Mouse (Mus musculus) midbrain, embryonic 16.5 days (tissue): ENCODE data around the gene Osm. TPM values are rescaled to one million over a fixed set of nuclear protein-coding genes. Genes with fewer than 3 reads are reported as not detected.

ENCODE experiments used
- ATAC-seq: fragments of 200-750 bp; cut with Nextera tagmentation; 2 replicates; pipeline ENCODE4 v1.8.0; 2017; ENCODE audit warnings: moderate TSS enrichment
- H3K27ac ChIP-seq: fragments of 300-500 bp; sonication (generic); 2 replicates; pipeline ENCODE4 v1.5.1; 2014; ENCODE audit warnings: mild to moderate bottlenecking, low read length, mixed read lengths
- H3K27me3 ChIP-seq: fragments of 300-500 bp; sonication (generic); 2 replicates; pipeline ENCODE4 v1.6.1; 2014; ENCODE audit warnings: low read depth, low read length, mixed read lengths; ENCODE audit not compliant: control insufficient read depth, insufficient read depth
- H3K36me3 ChIP-seq: fragments of 300-500 bp; sonication (generic); 2 replicates; pipeline ENCODE4 v1.6.1; 2014; ENCODE audit warnings: mild to moderate bottlenecking, low read length, moderate library complexity, mixed read lengths; ENCODE audit not compliant: control insufficient read depth, insufficient read depth
- H3K4me1 ChIP-seq: fragments of 300-500 bp; sonication (generic); 2 replicates; pipeline ENCODE4 v1.6.1; 2014; ENCODE audit warnings: mild to moderate bottlenecking, low read length, mixed read lengths; ENCODE audit not compliant: control insufficient read depth, insufficient read depth
- H3K4me2 ChIP-seq: fragments of 300-500 bp; sonication (generic); 2 replicates; pipeline ENCODE4 v1.6.1; 2014; ENCODE audit warnings: mild to moderate bottlenecking, low read length, mixed read lengths
- H3K4me3 ChIP-seq: fragments of 300-500 bp; sonication (generic); 2 replicates; pipeline ENCODE4 v1.5.1; 2014; ENCODE audit warnings: low read depth, mild to moderate bottlenecking, low read length, moderate library complexity, mixed read lengths
- H3K9ac ChIP-seq: fragments of 300-500 bp; sonication (generic); 2 replicates; pipeline ENCODE4 v1.6.1; 2014; ENCODE audit warnings: low read depth, low read length, mixed read lengths
- H3K9me3 ChIP-seq: fragments of 300-500 bp; sonication (generic); replicated peaks from 2 replicates; pipeline ENCODE4 v1.6.1; 2014; ENCODE audit warnings: mild to moderate bottlenecking, low read length, mixed read lengths; ENCODE audit not compliant: control insufficient read depth, poor library complexity, severe bottlenecking
- WGBS: fragments of 180-500 bp; shearing (Covaris S2); extraction: QIAGEN DNeasy Blood & Tissue Kit; methylation state at CpG from one replicate; pipeline ENCODE4 v1.1.7; 2014; 5-methylcytosine and 5-hydroxymethylcytosine counted together
- polyA plus RNA-seq: library from polyadenylated mRNA; unstranded; fragments of >200 nt; fragmentation: Nextera tagmentation; extraction: Ambion mirVana; gene quantifications from 2 replicates; pipeline ENCODE4 v1.2.1, GENCODE M21; 2015

The Osm gene
- polyA plus RNA-seq, 1 experiment from 2014 or later, result 0.08 TPM

DNA sequence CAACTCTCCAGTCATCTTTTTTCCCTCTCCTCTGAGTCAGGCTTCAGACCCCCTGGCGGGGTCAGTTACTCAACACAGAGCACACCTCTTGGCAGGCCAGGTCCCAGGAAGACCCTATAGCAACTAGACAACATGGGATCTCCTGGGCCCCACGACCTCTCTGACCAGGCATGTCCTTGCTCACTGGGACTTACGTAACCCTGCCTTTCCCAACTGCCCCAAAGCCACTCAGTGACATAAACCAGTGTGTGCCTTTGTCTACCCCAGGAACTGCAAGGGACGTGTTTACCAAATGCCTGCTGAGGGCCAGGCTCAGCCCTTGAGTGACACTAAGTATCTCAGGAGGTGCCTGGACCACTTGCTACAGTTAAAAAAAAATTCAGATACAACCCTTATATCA is 6.4 kb upstream of the Osm start:
- Histone ChIP-seq H3K4me2 (no peak overlapping the region), H3K4me3 (no peak overlapping the region), H3K36me3 (no peaks in the 10 kb centered on the region), H3K27me3 (no peaks in the 10 kb centered on the region), H3K9me3 (no peaks in the 10 kb centered on the region), H3K4me1 (no peaks in the 10 kb centered on the region), H3K9ac (no peak overlapping the region), H3K27ac (no peak overlapping the region)
- 65% methylated on average over 4 of the region's 4 CpGs for WGBS
- no peak for ATAC-seq

DNA sequence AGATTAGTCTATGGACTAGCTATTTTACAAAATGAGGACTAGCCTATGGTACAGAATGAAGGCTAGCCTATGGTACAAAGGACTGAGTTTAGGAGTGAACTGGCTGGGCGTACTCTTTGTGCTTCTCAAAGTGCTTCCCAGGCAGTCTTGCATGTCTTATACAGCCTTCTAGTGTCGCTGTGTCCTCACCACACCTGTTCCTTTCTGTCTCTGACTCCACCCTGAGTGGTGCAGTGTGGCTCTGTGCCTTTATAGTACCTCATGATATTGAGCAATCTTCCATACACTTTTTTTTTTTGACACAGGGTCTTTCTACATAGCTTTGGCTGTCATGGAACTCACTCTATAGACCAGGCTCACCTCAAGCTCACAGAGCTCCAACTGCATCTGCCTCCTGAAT is 4.8 kb upstream of the Osm start:
- WGBS, result 93% methylated on average over 2 of the region's 2 CpGs
- Histone ChIP-seq H3K36me3 (no peaks in the 10 kb centered on the region), H3K4me2 (no peak overlapping the region), H3K9me3 (no peaks in the 10 kb centered on the region), H3K4me1 (no peaks in the 10 kb centered on the region), H3K27ac (no peak overlapping the region), H3K9ac (no peak overlapping the region), H3K4me3 (no peak overlapping the region), H3K27me3 (no peaks in the 10 kb centered on the region)
- no peak for ATAC-seq

DNA sequence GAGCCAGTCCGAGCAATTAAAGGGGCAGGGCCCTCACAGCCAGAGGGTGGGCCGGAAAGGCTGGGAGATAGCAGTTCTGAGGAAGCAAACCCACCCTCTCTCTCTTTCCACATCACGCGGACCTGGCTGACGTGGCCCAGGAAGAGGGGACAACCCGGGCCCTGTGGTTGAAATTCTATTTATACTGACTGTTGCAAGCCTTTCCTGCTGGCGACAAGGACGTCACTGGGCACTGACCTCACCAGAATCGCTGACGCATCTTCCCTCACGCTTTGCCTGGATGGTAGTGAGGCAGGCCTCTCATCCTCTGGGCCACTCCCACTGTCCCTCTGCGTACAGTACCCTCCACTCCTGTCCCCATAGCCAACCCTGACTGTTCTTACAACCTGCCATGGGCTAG is 3.6 kb upstream of the Osm start:
- H3K4me2 ChIP-seq, result no peak overlapping the region
- H3K9ac ChIP-seq, result no peak overlapping the region
- no peaks in the 10 kb centered on the region for H3K27me3 ChIP-seq
- H3K36me3 ChIP-seq, result no peaks in the 10 kb centered on the region
- H3K4me1 ChIP-seq, result no peaks in the 10 kb centered on the region
- H3K27ac ChIP-seq, result no peak overlapping the region
- no peak overlapping the region for H3K4me3 ChIP-seq
- WGBS, result 82% methylated on average over 12 of the region's 12 CpGs
- no peaks in the 10 kb centered on the region for H3K9me3 ChIP-seq
- no peak for ATAC-seq

DNA sequence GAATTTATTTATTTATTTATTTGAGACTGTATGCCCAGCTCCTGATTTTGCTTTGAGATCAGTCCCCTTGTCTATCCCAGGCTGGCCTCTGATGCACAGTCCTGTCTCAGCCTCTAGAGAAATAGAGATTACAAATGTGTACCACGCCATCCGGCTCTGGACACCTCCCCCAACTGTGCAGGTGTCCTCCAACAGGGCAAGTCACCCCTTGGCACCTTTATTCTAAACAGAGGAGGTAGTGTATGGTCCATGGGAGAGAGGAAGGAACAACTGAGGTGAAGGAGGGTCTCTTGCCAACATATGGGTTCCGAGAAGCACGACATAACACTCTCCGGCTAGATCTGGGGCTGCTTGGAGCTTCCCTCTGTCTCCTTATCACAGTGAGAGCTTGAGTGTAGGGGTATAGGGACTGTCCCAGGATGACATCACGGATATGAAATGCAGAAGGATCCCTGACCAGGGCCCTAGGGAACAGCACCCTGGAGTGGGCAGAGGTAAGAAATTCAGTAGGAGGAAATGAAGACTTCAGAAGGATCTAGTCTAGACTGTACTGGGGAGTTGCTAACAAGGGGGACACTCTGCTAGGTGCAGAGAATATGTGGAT is 1.1 kb upstream of the Osm start:
- no peaks in the 10 kb centered on the region for H3K27me3 ChIP-seq
- H3K4me3 ChIP-seq, result no peak overlapping the region
- H3K4me1 ChIP-seq, result no peaks in the 10 kb centered on the region
- H3K36me3 ChIP-seq, result no peaks in the 10 kb centered on the region
- H3K9ac ChIP-seq, result no peak overlapping the region
- 91% methylated on average over 6 of the region's 6 CpGs for WGBS
- ATAC-seq, result no peak
- H3K27ac ChIP-seq, result no peak overlapping the region
- H3K4me2 ChIP-seq, result no peak overlapping the region
- no peaks in the 10 kb centered on the region for H3K9me3 ChIP-seq

DNA sequence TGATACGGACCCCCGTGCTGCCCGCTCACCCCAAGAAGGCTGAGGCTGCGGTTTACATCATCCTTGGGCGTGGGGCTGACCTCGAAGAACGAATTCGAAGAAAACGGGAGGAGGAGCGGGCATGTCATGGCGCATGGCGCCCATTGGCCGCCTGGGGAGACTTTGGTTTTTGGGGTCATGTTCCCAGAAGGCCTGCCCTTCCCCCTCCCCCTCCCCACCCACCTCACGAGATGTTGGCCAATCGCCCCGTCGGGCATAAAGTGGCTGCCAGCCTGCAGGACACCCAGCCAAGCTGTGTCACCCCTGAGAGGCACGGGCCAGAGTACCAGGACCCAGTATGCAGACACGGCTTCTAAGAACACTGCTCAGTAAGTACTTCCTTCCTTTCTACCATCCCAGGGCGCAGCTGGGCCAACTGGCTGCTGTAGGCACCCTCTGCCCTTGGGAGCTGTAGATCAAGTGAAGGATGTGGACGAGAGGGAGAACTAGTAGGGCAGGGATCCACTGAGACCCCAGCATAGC is 387 bp downstream of the Osm start:
- no peaks in the 10 kb centered on the region for H3K9me3 ChIP-seq
- no peak for ATAC-seq

DNA sequence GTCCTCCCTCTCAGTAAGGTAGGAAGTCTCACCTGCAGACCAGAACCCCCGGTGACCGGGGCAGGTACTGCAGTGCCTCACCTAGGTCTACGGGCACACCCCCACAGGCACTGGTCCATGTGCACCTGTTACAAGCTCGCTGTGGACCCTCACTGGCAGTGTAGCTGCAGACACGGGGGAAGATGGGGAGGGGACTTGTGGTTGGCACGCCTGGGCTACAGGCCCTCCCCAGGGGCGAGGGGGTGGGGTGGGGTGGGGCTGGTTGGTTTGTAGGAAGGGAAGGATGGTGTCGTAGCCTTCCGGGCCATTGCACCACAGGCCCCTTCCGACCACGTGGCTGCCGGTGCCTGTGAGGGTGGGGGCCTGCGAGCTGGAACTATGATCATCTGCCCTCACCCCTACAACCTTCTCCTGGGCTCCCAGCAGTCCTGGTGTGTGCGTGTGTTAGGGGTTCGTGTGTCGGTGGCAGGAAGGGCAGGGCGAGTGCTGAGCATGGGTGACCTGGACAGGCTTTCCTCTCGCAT is 1.2 kb downstream of the Osm start:
- H3K4me2 ChIP-seq, result no peak overlapping the region
- no peak overlapping the region for H3K27ac ChIP-seq
- H3K9me3 ChIP-seq, result no peaks in the 10 kb centered on the region
- H3K9ac ChIP-seq, result no peak overlapping the region
- no peak overlapping the region for H3K4me3 ChIP-seq
- H3K27me3 ChIP-seq, result no peaks in the 10 kb centered on the region
- ATAC-seq, result no peak
- 82% methylated on average over 18 of the region's 18 CpGs for WGBS
- no peaks in the 10 kb centered on the region for H3K4me1 ChIP-seq
- no peaks in the 10 kb centered on the region for H3K36me3 ChIP-seq

More for the DNA sequence above, 387 bp downstream of the Osm start:
- Histone ChIP-seq H3K4me3 (no peak overlapping the region), H3K9ac (no peak overlapping the region), H3K4me1 (no peaks in the 10 kb centered on the region), H3K27me3 (no peaks in the 10 kb centered on the region), H3K36me3 (no peaks in the 10 kb centered on the region), H3K27ac (no peak overlapping the region), H3K4me2 (no peak overlapping the region)
- WGBS, result 92% methylated on average over 20 of the region's 21 CpGs

DNA sequence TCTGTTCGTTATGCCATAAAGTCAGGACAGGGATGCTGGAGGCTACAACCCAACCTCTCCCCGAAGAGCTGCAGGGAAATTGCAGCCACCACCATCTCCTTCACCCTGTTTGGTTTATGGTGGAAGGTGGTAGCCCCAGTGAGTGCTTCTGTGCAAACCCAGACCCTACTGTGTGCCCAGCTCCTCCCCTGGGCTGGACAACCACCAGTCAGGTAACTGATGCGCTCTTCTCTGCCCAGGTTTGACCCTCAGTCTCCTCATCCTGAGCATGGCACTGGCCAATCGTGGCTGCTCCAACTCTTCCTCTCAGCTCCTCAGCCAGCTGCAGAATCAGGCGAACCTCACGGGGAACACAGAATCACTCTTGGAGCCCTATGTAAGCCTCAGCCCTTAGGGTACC is 1.9 kb downstream of the Osm start:
- WGBS, result 90% methylated on average over 6 of the region's 6 CpGs
- H3K36me3 ChIP-seq, result no peaks in the 10 kb centered on the region
- H3K9ac ChIP-seq, result no peak overlapping the region
- no peak overlapping the region for H3K4me3 ChIP-seq
- H3K27ac ChIP-seq, result no peak overlapping the region
- no peak overlapping the region for H3K4me2 ChIP-seq
- H3K4me1 ChIP-seq, result no peaks in the 10 kb centered on the region
- H3K9me3 ChIP-seq, result no peaks in the 10 kb centered on the region
- no peaks in the 10 kb centered on the region for H3K27me3 ChIP-seq
- no peak for ATAC-seq

DNA sequence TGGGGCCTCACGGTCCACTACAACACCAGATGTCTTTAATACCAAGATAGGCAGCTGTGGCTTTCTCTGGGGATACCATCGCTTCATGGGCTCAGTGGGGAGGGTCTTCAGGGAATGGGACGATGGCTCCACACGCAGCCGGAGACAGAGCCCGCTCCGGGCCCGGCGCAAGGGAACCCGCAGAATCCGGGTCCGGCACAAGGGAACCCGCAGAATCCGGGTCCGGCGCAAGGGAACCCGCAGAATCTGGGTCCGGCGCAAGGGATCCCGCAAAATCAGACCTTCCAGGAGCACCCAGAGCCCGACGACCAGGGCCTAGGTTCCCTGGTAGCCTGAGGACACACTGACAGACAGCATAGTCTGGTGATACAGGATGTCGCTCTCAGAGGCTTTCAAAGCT is 3.5 kb downstream of the Osm start:
- no peak for ATAC-seq
- Histone ChIP-seq H3K27ac (no peak overlapping the region), H3K4me2 (no peak overlapping the region), H3K9me3 (no peaks in the 10 kb centered on the region), H3K9ac (no peak overlapping the region), H3K4me3 (no peak overlapping the region), H3K4me1 (no peaks in the 10 kb centered on the region), H3K27me3 (no peaks in the 10 kb centered on the region), H3K36me3 (no peaks in the 10 kb centered on the region)
- 94% methylated on average over 23 of the region's 23 CpGs for WGBS

DNA sequence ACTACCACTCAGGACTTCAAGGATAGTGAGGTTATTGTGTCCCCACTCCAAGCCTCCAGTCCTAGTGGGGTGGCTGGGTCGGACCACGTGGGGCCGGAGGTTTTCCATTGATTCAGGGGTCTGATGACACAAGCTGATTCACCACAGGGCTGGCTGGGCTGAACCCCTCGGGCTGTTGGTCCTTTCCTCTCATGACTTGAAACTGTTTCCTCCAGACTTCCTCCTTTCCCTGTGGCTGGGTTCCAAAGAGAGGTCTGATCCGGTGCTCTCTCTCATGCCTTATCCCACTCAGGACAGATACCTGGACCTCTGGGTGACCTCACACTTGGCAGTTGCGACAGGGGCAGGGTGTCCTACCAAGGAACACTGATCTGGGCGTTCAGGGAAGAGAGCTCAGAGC is 3.9 kb downstream of the Osm start:
- WGBS, result 82% methylated on average over 7 of the region's 7 CpGs
- no peak for ATAC-seq
- no peak overlapping the region for H3K4me2 ChIP-seq
- no peaks in the 10 kb centered on the region for H3K4me1 ChIP-seq
- H3K9ac ChIP-seq, result no peak overlapping the region
- no peak overlapping the region for H3K27ac ChIP-seq
- no peaks in the 10 kb centered on the region for H3K27me3 ChIP-seq
- no peaks in the 10 kb centered on the region for H3K36me3 ChIP-seq
- no peak overlapping the region for H3K4me3 ChIP-seq
- H3K9me3 ChIP-seq, result no peaks in the 10 kb centered on the region
